Comparison of ENCODE assay signal across 27 mouse cellular contexts in the genomic region with DNA sequence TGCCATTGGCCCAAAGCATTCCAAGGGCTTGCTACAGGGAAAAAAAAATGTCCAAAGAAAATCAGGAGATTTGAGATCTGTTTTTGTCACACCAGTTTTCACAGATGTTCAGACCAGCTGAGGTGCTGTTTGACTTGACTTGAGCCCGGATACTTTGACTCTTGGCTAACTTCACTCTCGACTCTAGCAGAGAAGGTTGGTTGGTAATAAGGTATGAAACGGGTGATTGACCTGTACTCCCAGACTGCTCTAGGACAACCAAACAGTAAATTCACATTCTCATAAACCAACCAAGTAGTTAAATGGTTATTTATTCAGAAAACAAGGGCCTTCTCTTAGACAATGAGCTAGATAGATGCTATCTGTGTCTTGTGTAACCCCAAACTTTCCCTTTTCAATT. TPM values are rescaled to one million over a fixed set of nuclear protein-coding genes. Genes with fewer than 3 reads are reported as not detected.
A peak's percentile ranks its signal among the peaks of the same experiment; 100 is the strongest.
DNase-seq lines count a peak whose midpoint lies in the region; ATAC-seq and TF ChIP-seq lines count a peak whose summit lies in the region.
"Had no signal": no experiment of that assay in that cellular context is flagged by ENCODE, and none has a peak within 500 bp of the region (broad histone marks: within the 10 kb centered on the region; RNA-seq: fewer than 3 reads in every experiment).

No protein-coding gene starts in this region.

- H3K4me1 ChIP-seq in kidney, embryonic 14.5 days (ENCODE audit: control insufficient read depth, insufficient read depth, low read length) = peaks cover 1% of the 10 kb centered on the region; the same call in 1 of the 2 replicates
- H3K4me1 ChIP-seq in kidney, postnatal 0 days (replicated peaks; ENCODE audit: insufficient read depth, low read length) = no peaks in the 10 kb centered on the region
- peaks cover 14% of the 10 kb centered on the region for H3K4me1 ChIP-seq in kidney, embryonic 15.5 days
- H3K4me1 ChIP-seq: embryonic facial prominence, embryonic 12.5 days had no signal

- DNase-seq in kidney, adult 11 months = peak; percentile 41
- DNase-seq in kidney, postnatal 4 days = no peak
- peak; percentile 32 to 74 for DNase-seq in kidney, adult 8-10 months
- DNase-seq in kidney, postnatal 0 days (ENCODE audit: low spot score) = peak; percentile 39
- DNase-seq: adrenal gland, adult 8-10 months; adrenal gland, postnatal 14 days; adrenal gland, postnatal 36 days; B cell, adult 2 months; cerebellum, adult 11-12 months; cerebellum, adult 2 months; cerebellum, adult 9-10 months; cerebellum, postnatal 10 days; cerebellum, postnatal 25 days had no signal

- H3K4me3 ChIP-seq in kidney, embryonic 14.5 days (ENCODE audit: low read length) = no peak overlapping the region
- H3K4me3 ChIP-seq in kidney, postnatal 0 days (replicated peaks; ENCODE audit: low read depth, low read length) = no peak overlapping the region
- no peak overlapping the region for H3K4me3 ChIP-seq in kidney, embryonic 15.5 days (replicated peaks)
- H3K4me3 ChIP-seq: embryonic facial prominence, embryonic 10.5 days; embryonic facial prominence, embryonic 12.5 days; forebrain, embryonic 13.5 days; forebrain, embryonic 15.5 days had no signal

- H3K27me3 ChIP-seq in kidney, embryonic 14.5 days (ENCODE audit: control insufficient read depth, insufficient read depth, low read length) = no peaks in the 10 kb centered on the region
- no peaks in the 10 kb centered on the region for H3K27me3 ChIP-seq in kidney, postnatal 0 days (ENCODE audit: insufficient read depth, low read length)
- 0 out of 2 replicates have a peak, but pooled peaks cover 2% of the 10 kb centered on the region for H3K27me3 ChIP-seq in kidney, embryonic 15.5 days
- H3K27me3 ChIP-seq: CH12.LX; embryonic facial prominence, embryonic 12.5 days; forebrain, embryonic 13.5 days; forebrain, embryonic 15.5 days; Patski had no signal

- H3K36me3 ChIP-seq in kidney, embryonic 14.5 days (ENCODE audit: control insufficient read depth, insufficient read depth, low read length) = no peaks in the 10 kb centered on the region
- H3K36me3 ChIP-seq in kidney, postnatal 0 days (ENCODE audit: insufficient read depth, low read length) = no peaks in the 10 kb centered on the region
- H3K36me3 ChIP-seq in kidney, embryonic 15.5 days = no peaks in the 10 kb centered on the region
- H3K36me3 ChIP-seq: embryonic facial prominence, embryonic 10.5 days; embryonic facial prominence, embryonic 12.5 days; forebrain, embryonic 15.5 days; G1E had no signal

- H3K4me2 ChIP-seq in kidney, embryonic 14.5 days (replicated peaks; ENCODE audit: low read depth, low read length) = no peak overlapping the region
- H3K4me2 ChIP-seq in kidney, postnatal 0 days (ENCODE audit: low read length) = no peak overlapping the region
- no peak overlapping the region for H3K4me2 ChIP-seq in kidney, embryonic 15.5 days
- H3K4me2 ChIP-seq: embryonic facial prominence, embryonic 12.5 days; forebrain, embryonic 13.5 days; forebrain, embryonic 15.5 days had no signal

- ATAC-seq in kidney, embryonic 14.5 days (ENCODE audit: low FRiP score, low TSS enrichment) = no peak
- ATAC-seq in kidney, postnatal 0 days (replicated peaks; ENCODE audit: low FRiP score, low read depth) = no peak
- ATAC-seq in kidney, embryonic 15.5 days (replicated peaks; ENCODE audit: low FRiP score) = no peak
- ATAC-seq: activated CD4-positive, CD25-positive, alpha-beta regulatory T cell, adult 4 months; CD4-positive, CD25-positive, alpha-beta regulatory T cell, adult 4 months; forebrain, embryonic 13.5 days; forebrain, embryonic 15.5 days; Patski had no signal

- no peaks in the 10 kb centered on the region for H3K9me3 ChIP-seq in kidney, embryonic 14.5 days (ENCODE audit: control insufficient read depth, low read length)
- H3K9me3 ChIP-seq in kidney, postnatal 0 days (replicated peaks; ENCODE audit: low read length) = no peaks in the 10 kb centered on the region
- H3K9me3 ChIP-seq in kidney, embryonic 15.5 days (replicated peaks) = no peaks in the 10 kb centered on the region
- H3K9me3 ChIP-seq: embryonic facial prominence, embryonic 10.5 days; embryonic facial prominence, embryonic 12.5 days; forebrain, embryonic 13.5 days; forebrain, embryonic 15.5 days had no signal

- H3K9ac ChIP-seq in kidney, embryonic 14.5 days (ENCODE audit: low read depth, low read length) = no peak overlapping the region
- H3K9ac ChIP-seq in kidney, postnatal 0 days (ENCODE audit: low read depth, low read length) = no peak overlapping the region
- no peak overlapping the region for H3K9ac ChIP-seq in kidney, embryonic 15.5 days
- H3K9ac ChIP-seq: embryonic facial prominence, embryonic 12.5 days; forebrain, embryonic 13.5 days; forebrain, embryonic 15.5 days had no signal

- H3K27ac ChIP-seq in kidney, embryonic 14.5 days (ENCODE audit: low read depth, low read length) = no peak overlapping the region
- H3K27ac ChIP-seq in kidney, postnatal 0 days = no peak overlapping the region
- no peak overlapping the region for H3K27ac ChIP-seq in kidney, embryonic 15.5 days
- H3K27ac ChIP-seq: embryonic facial prominence, embryonic 10.5 days; embryonic facial prominence, embryonic 12.5 days; forebrain, embryonic 13.5 days; forebrain, embryonic 15.5 days had no signal

- no peak for TF ChIP-seq CTCF in kidney, postnatal 0 days (IDR thresholded peaks at IDR 0.05; ENCODE audit: low read depth)

- 46% methylated on average over 3 of the region's 3 CpGs for WGBS in kidney, embryonic 14.5 days
- 37% methylated on average over 3 of the region's 3 CpGs for WGBS in kidney, postnatal 0 days
- WGBS in kidney, embryonic 15.5 days = 38% methylated on average over 3 of the region's 3 CpGs

RNA-seq across cellular contexts. Expression of a gene that starts 43.4 kb away (rescaled TPM):
- 8.7 and 13.3 TPM in 2 replicates for polyA plus RNA-seq in kidney, embryonic 14.5 days (2014; fragmentation: Nextera tagmentation; extraction: Ambion mirVana)
- 134 and 139 TPM in 2 replicates for polyA plus RNA-seq in kidney, postnatal 0 days (2015; fragmentation: Nextera tagmentation; extraction: Ambion mirVana)
- 27.5 and 28.8 TPM in 2 replicates for polyA plus RNA-seq in kidney, embryonic 15.5 days (2015; fragmentation: Nextera tagmentation; extraction: Ambion mirVana)
- polyA plus RNA-seq: activated CD4-positive, CD25-positive, alpha-beta regulatory T cell, adult 4 months; CD4-positive, CD25-positive, alpha-beta regulatory T cell, adult 4 months; cerebellum, adult 2 months; cortical plate, adult 2 months; embryonic facial prominence, embryonic 10.5 days; embryonic facial prominence, embryonic 14.5 days; forebrain, embryonic 11.5 days; forebrain, embryonic 15.5 days; G1E; Patski had no signal

Comparison
In these comparisons a context has a peak if more than half of its experiments do, and no peak if none do; other contexts are left out.
1. DNase-seq: peak in kidney, adult 11 months (single experiment), kidney, adult 8-10 months (2 of 2) and kidney, postnatal 0 days (single experiment); none in kidney, postnatal 4 days (0 of 2).